Mouse (Mus musculus): ENCODE measurements around the gene Cox8b.
A peak's percentile ranks its signal among the peaks of the same experiment; 100 is the strongest.
"Not testable (repeated sequence)": the region's sequence is repeated elsewhere in the genome, so short reads cannot be mapped to it uniquely, and the experiment has no call there.

Cox8b gene

GRCm38 (mm10) chr7:140912846-140913482, 12.7 kb upstream of the Cox8b start:
- no peak for DNase-seq

GRCm38 (mm10) chr7:140912293-140912692, 12.0 kb upstream of the Cox8b start:
- no peak for DNase-seq

GRCm38 (mm10) chr7:140908634-140909107, 8.4 kb upstream of the Cox8b start:
- no peak for DNase-seq

DNA sequence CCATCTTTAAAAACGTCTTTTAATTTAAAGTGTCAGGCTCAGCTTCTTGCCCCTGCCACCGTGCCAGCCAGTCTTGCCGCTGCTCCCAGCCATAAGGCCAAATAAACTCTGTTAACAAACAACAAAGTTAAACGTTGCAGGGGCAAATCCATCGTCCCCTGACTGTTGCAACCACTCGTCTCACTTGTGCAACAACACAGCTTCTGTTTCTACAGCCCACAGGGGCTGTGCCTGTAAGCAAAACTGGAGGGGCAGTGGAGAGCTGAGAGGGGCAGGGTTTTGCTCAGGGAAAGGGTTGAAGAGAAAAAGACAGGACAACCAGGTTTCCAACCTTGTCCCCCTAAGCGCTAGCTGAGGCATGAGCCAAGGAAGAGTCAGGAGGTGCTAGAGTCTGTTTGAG, 7.9 kb upstream of the Cox8b start:
- DNase-seq = no peak

DNA sequence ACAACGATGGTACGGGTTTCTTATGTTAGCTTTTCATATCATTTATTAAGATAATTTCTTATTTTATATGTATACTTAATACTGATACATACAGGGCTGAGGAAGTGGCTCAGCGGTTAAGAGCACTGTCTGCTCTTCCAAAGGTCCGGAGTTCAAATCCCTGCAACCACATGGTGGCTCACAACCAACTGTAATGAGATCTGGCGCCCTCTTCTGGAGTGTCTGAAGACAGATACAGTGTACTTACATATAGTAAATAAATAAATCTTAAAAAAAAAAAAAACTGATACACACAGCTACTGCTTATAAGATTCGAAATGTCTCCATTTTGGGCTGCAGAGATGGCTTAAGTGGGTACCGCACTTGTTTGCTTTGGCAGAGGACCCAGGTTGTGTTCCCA, 7.5 kb upstream of the Cox8b start:
- DNase-seq = no peak

DNA sequence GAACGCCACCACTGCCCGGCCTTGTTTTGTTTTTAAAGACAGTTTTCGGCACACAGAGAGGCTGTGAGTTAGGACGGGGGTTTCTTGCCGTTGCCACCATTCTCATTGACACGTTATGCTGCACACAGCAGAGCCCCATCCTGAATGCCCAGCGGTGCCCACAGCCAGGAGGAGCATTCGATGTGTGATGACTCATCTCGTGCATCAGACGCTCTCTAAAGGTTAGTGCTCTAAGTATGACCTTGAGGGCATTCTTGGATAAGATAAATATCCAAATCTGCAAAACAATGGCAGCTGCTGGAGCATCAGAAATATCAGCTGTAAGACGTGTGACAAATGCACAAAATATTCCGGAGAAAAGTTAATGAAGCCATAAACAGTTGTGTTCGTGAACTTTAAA, 6.9 kb upstream of the Cox8b start:
- no peak for DNase-seq

- DNase-seq = no peak
Observed at GRCm38 (mm10) chr7:140905642-140906081, 5.4 kb upstream of the Cox8b start.

GRCm38 (mm10) chr7:140903212-140903611, 3.0 kb upstream of the Cox8b start:
- peak; percentile 48 for DNase-seq

- DNase-seq = no peak
Observed at GRCm38 (mm10) chr7:140902036-140902875, 2.0 kb upstream of the Cox8b start.

GRCm38 (mm10) chr7:140899121-140899520, 1.1 kb downstream of the Cox8b start:
- no peak for DNase-seq

DNA sequence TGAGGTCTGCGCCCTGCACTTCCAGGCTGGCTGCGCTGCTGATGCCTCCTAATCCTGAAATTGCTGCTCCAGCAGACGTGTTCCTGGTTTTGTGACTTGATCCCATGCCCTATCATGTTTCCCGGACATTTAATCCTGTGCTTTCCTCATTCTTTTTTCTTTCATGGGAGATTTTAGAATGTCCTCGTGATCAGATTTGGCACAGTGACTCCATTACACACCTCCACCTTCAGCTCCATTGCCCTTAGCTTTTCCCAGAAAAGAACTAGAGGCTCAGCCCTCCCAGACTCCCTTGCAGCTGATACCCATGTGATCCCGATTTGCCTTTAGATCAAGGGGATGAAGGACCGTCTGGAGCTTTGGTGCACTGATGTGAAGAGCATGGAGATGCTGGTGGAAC, 2.4 kb downstream of the Cox8b start:
- no peak for DNase-seq

DNA sequence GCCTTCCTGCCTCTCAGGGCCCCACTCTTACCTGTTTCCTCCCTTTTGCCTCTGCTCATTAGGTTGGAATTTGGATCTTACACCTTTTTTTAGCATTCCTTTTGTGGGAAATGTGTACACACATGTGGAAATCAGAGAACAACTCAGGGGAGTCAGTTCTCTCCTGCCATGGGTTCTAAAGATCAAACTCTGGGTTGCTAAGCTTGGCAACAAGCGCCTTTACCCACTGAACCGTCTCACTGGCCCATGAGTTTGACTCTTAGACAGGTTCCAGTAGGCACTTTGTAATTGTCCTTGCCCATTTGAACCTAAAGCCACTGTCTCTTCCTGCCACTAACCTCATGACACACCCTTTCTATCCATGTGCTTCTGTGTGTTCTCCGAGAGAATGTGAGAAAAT, 5.6 kb downstream of the Cox8b start:
- DNase-seq = no peak

DNA sequence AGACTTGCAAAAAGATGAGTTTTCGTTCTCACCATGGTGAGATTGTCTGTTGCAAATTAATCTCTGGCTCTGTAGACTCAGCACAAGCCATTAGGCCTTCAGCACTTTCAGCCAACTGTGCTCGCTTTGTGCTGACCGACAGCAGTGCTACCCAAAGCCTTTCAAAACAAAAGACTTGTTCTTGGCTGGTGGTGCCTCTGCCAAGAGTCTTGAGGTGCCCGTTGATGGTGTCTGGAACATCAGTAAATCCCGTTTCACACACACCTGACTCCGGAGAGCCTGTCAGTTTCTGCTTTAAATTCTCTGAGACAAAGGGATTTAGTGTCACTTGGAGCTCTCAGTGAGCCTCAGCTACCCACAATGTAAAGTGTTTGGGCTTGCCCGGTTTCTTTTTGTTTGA, 6.2 kb downstream of the Cox8b start:
- no peak for DNase-seq

DNA sequence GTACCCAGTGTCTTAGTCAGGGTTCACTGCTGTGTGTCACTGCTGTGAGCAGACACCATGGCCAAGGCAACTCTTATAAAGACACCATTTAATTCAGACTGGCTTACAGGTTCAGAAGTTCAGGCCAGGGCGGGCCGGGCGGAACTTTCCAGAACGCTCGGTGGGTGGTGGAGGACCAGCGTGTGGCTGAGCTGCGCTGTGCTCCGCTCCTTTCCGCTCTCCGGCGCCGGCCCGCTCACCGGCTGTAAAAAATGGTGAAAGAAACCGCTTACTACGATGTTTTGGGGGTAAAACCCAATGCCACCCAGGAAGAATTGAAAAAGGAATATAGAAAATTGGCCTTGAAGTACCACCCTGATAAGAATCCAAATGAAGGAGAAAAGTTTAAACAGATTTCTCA, 9.6 kb downstream of the Cox8b start:
- DNase-seq = not testable (repeated sequence)

DNA sequence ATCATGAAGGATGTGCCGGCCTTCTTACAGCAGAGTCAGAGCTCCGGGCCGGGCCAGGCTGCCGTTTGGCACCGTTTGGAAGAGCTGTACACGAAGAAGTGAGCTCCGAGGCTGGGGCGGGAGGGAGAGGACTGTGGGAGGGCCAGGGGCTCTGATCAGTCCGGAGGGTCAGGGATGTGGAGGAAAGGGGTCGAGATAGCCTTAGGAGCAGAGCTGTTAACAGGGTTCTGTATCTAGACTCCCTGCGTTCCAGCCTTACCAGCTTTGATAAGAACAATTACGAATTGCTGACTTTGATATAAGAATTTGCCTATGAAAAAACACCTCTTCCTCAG, 17.8 kb downstream of the Cox8b start:
- DNase-seq = no peak

DNA sequence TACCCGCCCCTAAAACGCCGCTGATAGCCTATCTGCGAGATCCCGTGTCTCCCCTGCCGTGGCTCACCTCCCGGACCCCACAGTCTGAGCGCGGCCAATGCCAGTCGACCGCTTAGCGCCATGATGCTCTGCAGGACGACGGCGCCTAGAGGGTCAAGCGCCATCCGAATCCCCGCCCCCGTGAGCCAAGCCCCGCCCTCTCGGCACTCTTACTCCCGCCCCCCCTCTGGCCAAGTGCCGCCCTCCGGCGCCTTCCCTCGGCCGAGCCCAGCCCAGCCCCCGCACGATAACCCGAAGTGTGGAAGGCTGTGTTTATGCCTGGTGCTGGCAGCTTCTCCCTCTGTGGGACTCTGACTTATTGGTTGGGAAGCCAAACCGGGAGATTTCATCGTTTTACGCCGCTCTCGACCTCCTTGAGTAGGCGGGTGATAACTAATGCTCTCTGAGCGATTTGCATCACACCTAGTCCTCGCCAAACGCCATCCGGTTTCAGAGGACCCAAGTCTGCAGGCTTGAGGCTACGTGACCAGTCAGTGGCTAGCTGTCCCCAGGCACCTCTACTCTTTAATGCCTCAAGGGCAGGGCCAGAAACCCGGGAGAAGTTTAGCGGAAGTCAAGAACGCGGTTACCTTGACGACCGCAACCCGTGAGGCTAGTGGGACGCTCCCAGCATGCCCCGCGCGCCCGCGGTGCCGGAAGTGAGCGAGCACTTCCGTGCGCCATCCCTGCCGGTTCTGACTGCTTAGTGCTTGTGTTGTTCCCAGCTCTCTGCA, 18.4 kb downstream of the Cox8b start, which contains the start of the genes Psmd13 and Sirt3:
Psmd13 (plus strand) TSS at position 273 of the 773 bp plus-strand sequence.
Sirt3 (minus strand) TSS at position 614 of the 773 bp plus-strand sequence.
- DNase-seq = peak; percentile 95

- DNase-seq = no peak
Observed at GRCm38 (mm10) chr7:140880865-140881515, 19.3 kb downstream of the Cox8b start.

DNA sequence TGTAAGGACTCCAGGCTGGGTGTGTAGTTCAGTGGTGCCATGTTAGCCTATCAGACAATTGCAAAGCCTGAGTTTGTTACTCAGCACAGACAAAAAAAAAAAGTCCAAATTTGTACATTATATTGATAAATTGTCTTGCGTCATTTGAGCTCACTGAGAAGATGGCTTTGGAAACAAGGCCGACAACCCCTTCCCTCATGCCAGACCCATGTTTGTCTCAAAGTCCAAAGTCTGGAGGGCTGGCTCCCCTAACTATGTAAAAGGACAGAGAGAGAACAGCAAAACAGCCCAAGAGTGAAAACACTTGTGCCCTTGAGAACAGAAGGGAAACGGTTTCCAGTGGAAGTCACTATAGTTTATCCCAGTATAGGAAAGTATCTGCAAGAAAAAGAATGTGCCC, 19.8 kb downstream of the Cox8b start:
- no peak for DNase-seq

- no peak for DNase-seq
Observed at GRCm38 (mm10) chr7:140879355-140879754, 20.9 kb downstream of the Cox8b start.

- DNase-seq = no peak
Observed at GRCm38 (mm10) chr7:140877364-140877763, 22.9 kb downstream of the Cox8b start.

DNA sequence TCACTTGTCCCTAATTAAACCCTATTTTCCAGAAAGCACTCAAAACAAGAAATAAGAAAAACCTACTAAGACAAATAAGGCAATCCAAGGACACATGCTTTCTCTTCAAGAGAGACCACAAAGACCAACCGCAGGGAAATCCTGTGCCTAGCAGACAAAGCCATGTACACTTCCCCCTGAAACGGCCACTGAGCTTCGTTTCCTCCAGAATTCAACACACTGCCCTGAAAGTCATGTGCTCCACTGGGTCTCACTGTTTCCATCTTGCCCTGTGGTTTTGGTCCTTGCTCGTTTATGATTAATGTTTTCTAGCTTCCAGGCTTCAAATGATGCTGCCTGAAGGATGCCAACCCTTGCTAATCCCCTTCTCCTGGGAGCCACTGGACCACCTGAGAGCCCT, 26.0 kb downstream of the Cox8b start:
- no peak for DNase-seq

DNA sequence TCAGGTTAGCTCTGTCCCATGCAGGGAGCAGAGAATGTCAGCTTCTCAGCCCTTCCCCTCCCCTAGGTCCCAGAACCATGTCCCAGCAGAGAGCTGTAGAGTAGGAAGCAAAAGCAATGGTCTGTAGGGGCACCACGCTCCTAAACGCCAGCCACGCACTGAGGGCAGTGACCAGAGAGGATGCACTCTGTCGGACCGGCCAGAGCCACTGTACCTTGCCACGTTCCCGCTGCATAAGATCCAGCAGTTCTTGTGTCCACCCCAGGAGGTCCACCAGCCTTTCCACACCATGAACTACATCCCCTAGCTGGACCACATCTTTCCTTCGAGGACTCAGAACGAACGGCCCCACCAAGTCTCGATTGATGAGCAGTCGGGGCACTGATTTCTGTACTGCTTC, 35.5 kb downstream of the Cox8b start:
- no peak for DNase-seq

- DNase-seq = no peak
Observed at GRCm38 (mm10) chr7:140860728-140861127, 39.5 kb downstream of the Cox8b start.
